Mouse (Mus musculus) ES-E14 (cell line): ENCODE data around the gene Kif22.

Source experiments
- HCFC1 ChIP-seq: IDR thresholded peaks from 2 replicates; pipeline ENCODE4 v1.6.1; 2012; ENCODE audit warnings: low read length, inconsistent platforms, borderline replicate concordance; ENCODE audit not compliant: insufficient read depth
- ZC3H11A ChIP-seq: IDR thresholded peaks from 2 replicates; pipeline ENCODE4 v1.6.1; 2012; ENCODE audit warnings: low read depth, mild to moderate bottlenecking, inconsistent platforms, low read length, borderline replicate concordance

DNA sequence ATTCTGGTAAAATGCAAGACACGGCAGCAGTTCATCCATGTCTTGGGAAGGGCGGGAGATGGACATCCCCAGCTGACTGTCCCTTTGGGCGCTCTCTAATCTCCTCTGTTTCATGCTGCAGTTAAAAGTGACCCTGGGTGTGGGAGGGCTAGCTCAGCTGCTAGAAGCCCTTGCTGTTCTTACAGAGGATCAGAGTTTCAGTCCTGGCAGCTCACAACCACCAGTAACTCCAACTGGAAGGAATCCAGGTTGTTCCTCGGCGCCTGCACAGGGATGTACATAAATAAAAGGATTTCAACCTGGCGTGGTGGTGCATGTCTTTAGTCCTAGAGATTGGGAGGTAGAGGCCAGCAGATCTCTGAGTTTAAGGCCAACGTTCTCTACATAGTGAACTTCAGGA, 59.2 kb downstream of the Kif22 start:
- TF ChIP-seq ZC3H11A (no peak), HCFC1 (no peak)
